Mouse (Mus musculus) mesoderm, embryonic 11.5 days (tissue): ENCODE measurements at regions not wholly inside any gene's neighbourhood (a gene's known extent, or its start where the extent isn't known, plus 50 kb on each side); places are given as distances from the start of the nearest gene placed in this dataset.

Experiments
- DNase-seq: peaks from one replicate; pipeline ENCODE4 v3.0.0-alpha.2; 2012; ENCODE audit warnings: low read depth, low spot score

DNA sequence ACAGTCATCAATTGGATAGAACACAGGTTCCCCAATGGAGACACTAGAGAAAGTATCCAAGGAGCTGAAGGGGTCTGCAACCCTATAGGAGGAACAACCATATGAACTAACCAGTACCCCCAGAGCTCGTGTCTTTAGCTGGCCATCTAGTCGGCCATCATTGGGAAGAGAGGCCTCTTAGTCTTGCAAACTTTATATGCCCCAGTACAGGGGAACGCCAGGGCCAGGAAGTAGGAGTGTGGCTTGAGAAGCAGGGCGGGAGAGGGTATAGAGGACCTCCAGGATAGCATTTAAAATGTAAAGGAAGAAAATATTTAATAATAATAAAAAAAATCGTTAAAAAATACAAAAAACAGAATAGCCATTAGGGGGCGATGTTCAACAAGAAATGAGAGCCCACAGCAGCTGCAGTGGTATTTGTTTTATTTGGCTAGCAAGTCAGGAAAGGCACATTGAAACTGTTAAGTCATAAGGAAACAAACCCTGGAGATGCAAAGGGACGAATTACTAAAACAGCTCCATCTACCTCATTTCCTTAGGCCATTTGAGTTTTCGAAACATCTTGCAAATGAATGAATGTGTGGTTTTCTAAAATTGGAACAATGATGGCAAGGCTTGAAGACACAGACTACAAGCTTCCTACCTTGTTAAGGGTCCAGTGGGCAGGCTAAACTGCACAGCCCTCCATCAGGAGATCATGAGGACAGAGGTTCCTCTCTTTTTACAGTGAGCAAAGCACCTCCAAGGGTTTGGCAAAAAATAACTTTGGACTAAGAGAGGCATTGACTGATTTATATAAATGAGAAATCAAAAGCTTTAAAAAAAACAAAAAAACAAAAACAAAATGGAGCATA lies 350.7 kb upstream of the Rasa1 start:
- peak; percentile 37 for DNase-seq

GRCm38 (mm10) chr13:85629506-85630175 lies 340.7 kb upstream of the Rasa1 start:
- DNase-seq, result peak; percentile 0
